12 mouse cellular contexts compared by ENCODE assay signal in genomic region chr1:54585971-54586555, GRCm38 (mm10). TPM values are rescaled to one million over a fixed set of nuclear protein-coding genes. Genes with fewer than 3 reads are reported as not detected.
DNase-seq lines count a peak whose midpoint lies in the region; ATAC-seq and TF ChIP-seq lines count a peak whose summit lies in the region.
"Had no signal": no experiment of that assay in that cellular context is flagged by ENCODE, and none has a peak within 500 bp of the region (broad histone marks: within the 10 kb centered on the region; RNA-seq: fewer than 3 reads in every experiment).

No protein-coding gene starts in this region.

- H3K4me1 ChIP-seq in midbrain, embryonic 12.5 days, result peaks cover 14% of the 10 kb centered on the region
- peaks cover 8% of the 10 kb centered on the region; the same call in 1 of the 2 replicates for H3K4me1 ChIP-seq in midbrain, embryonic 11.5 days (ENCODE audit: control insufficient read depth, insufficient read depth, low read length)
- H3K4me1 ChIP-seq in CH12.LX (ENCODE audit: control insufficient read depth in 1 of 2, insufficient read depth in 2 of 2), result peaks cover 10 to 31% of the 10 kb centered on the region in 2 experiments
- H3K4me1 ChIP-seq in forebrain, embryonic 12.5 days, result peaks cover 17% of the 10 kb centered on the region
- peaks cover 3% of the 10 kb centered on the region for H3K4me1 ChIP-seq in hindbrain, embryonic 16.5 days (ENCODE audit: control insufficient read depth, insufficient read depth, low read depth, low read length)
- H3K4me1 ChIP-seq: limb, embryonic 13.5 days had no signal

- no peak for DNase-seq in midbrain, embryonic 11.5 days (ENCODE audit: low spot score, missing footprints)
- DNase-seq in CH12.LX (ENCODE audit: extremely low read depth), result peak; percentile 53
- DNase-seq in gastrocnemius, postnatal 4 days (ENCODE audit: low spot score in 2 of 2), result no peak
- DNase-seq: cerebellum, adult 9-11 months; heart, postnatal 10 days; lung, adult 2 months had no signal

- dilution Hi-C loops in CH12.LX (cut with MboI; ENCODE audit: extremely low pct_ligation_motif_present, extremely low pct_unique_long_range_greater_than_20kb, low sequenced_read_pairs), result no loop called here

- H3K4me3 ChIP-seq in midbrain, embryonic 12.5 days, result no peak overlapping the region
- H3K4me3 ChIP-seq in midbrain, embryonic 11.5 days (ENCODE audit: low read depth, low read length), result no peak overlapping the region
- peak overlapping the region; percentile 21 to 28 (median 24) for H3K4me3 ChIP-seq in CH12.LX (replicated peaks in 1 of 3; ENCODE audit: low read depth in 2 of 3, low read length in 2 of 3, poor library complexity in 1 of 3)
- no peak overlapping the region for H3K4me3 ChIP-seq in forebrain, embryonic 12.5 days (replicated peaks)
- no peak overlapping the region for H3K4me3 ChIP-seq in hindbrain, embryonic 16.5 days (ENCODE audit: low read length)
- H3K4me3 ChIP-seq: heart, adult 2 months; limb, embryonic 13.5 days had no signal

- TF ChIP-seq CTCF in CH12.LX (conservative IDR thresholded peaks at IDR 0.05 in 1 of 2, IDR thresholded peaks at IDR 0.05 in 1 of 2; ENCODE audit: low read depth in 2 of 2, low read length in 2 of 2), result no peak

- H3K27ac ChIP-seq in midbrain, embryonic 12.5 days (replicated peaks), result no peak overlapping the region
- H3K27ac ChIP-seq in midbrain, embryonic 11.5 days (ENCODE audit: low read depth, low read length), result no peak overlapping the region
- H3K27ac ChIP-seq in CH12.LX (ENCODE audit: insufficient read depth, low read depth), result peak overlapping the region; percentile 94
- peak overlapping the region; percentile 42; the same call in 1 of the 2 replicates for H3K27ac ChIP-seq in forebrain, embryonic 12.5 days
- no peak overlapping the region for H3K27ac ChIP-seq in hindbrain, embryonic 16.5 days (ENCODE audit: low read depth, low read length)
- H3K27ac ChIP-seq: heart, adult 2 months; limb, embryonic 13.5 days had no signal

- 57% methylated on average over 5 of the region's 5 CpGs for WGBS in midbrain, embryonic 12.5 days
- 53% methylated on average over 5 of the region's 5 CpGs for WGBS in midbrain, embryonic 11.5 days
- 45% methylated on average over 5 of the region's 5 CpGs for WGBS in forebrain, embryonic 12.5 days
- 44% methylated on average over 5 of the region's 5 CpGs for WGBS in hindbrain, embryonic 16.5 days

- TF ChIP-seq POLR2A in CH12.LX (IDR thresholded peaks at IDR 0.05; ENCODE audit: low read depth, low read length), result no peak

- H3K9ac ChIP-seq in midbrain, embryonic 12.5 days (replicated peaks), result no peak overlapping the region
- no peak overlapping the region for H3K9ac ChIP-seq in midbrain, embryonic 11.5 days (ENCODE audit: low read length)
- peak overlapping the region; percentile 77 for H3K9ac ChIP-seq in CH12.LX (ENCODE audit: insufficient read depth, low read depth)
- H3K9ac ChIP-seq in forebrain, embryonic 12.5 days, result no peak overlapping the region
- H3K9ac ChIP-seq in hindbrain, embryonic 16.5 days (ENCODE audit: low read depth, low read length), result no peak overlapping the region
- H3K9ac ChIP-seq: limb, embryonic 13.5 days had no signal

- in situ Hi-C loops in CH12.LX (cut with MboI; ENCODE audit: low pct_ligation_motif_present, low pct_unique_long_range_greater_than_20kb, low sequenced_read_pairs), result no loop called here

- H3K4me2 ChIP-seq in midbrain, embryonic 12.5 days (replicated peaks), result 0 out of 2 replicates have a peak overlapping the region, but pooled peaks have one; percentile 27
- no peak overlapping the region for H3K4me2 ChIP-seq in midbrain, embryonic 11.5 days
- H3K4me2 ChIP-seq in CH12.LX (ENCODE audit: insufficient read depth, low read depth, poor library complexity, severe bottlenecking), result peak overlapping the region; percentile 99
- H3K4me2 ChIP-seq in forebrain, embryonic 12.5 days, result no peak overlapping the region
- no peak overlapping the region for H3K4me2 ChIP-seq in hindbrain, embryonic 16.5 days (ENCODE audit: low read length)
- H3K4me2 ChIP-seq: limb, embryonic 13.5 days had no signal

- TF ChIP-seq RAD21 in CH12.LX (IDR thresholded peaks at IDR 0.05; ENCODE audit: low read depth, low read length), result no peak

- H3K79me2 ChIP-seq in CH12.LX (replicated peaks; ENCODE audit: control insufficient read depth, extremely low read depth, insufficient read depth, poor library complexity, severe bottlenecking), result no peaks in the 10 kb centered on the region

- H3K9me3 ChIP-seq in midbrain, embryonic 12.5 days, result no peaks in the 10 kb centered on the region
- no peaks in the 10 kb centered on the region for H3K9me3 ChIP-seq in midbrain, embryonic 11.5 days (ENCODE audit: control insufficient read depth, low read length)
- no peaks in the 10 kb centered on the region for H3K9me3 ChIP-seq in CH12.LX (replicated peaks; ENCODE audit: low read length)
- no peaks in the 10 kb centered on the region for H3K9me3 ChIP-seq in forebrain, embryonic 12.5 days
- no peaks in the 10 kb centered on the region for H3K9me3 ChIP-seq in hindbrain, embryonic 16.5 days (ENCODE audit: control insufficient read depth, low read length)
- H3K9me3 ChIP-seq: limb, embryonic 13.5 days had no signal

- ATAC-seq in midbrain, embryonic 12.5 days (ENCODE audit: low FRiP score, low read depth), result no peak
- ATAC-seq in midbrain, embryonic 11.5 days (ENCODE audit: low FRiP score), result no peak
- no peak; the same call in 1 of the 2 replicates for ATAC-seq in forebrain, embryonic 12.5 days (ENCODE audit: low FRiP score)
- peak; percentile 14; the same call in 1 of the 2 replicates for ATAC-seq in neutrophil, adult 5-6 weeks (ENCODE audit: extremely low read depth, insufficient number of reproducible peaks, low FRiP score, poor library complexity, severe bottlenecking)
- ATAC-seq in hindbrain, embryonic 16.5 days, result no peak

- H3K27me3 ChIP-seq in midbrain, embryonic 12.5 days, result no peaks in the 10 kb centered on the region
- no peaks in the 10 kb centered on the region for H3K27me3 ChIP-seq in midbrain, embryonic 11.5 days (ENCODE audit: control insufficient read depth, insufficient read depth, low read length)
- no peaks in the 10 kb centered on the region for H3K27me3 ChIP-seq in CH12.LX (replicated peaks)
- no peaks in the 10 kb centered on the region for H3K27me3 ChIP-seq in forebrain, embryonic 12.5 days
- no peaks in the 10 kb centered on the region for H3K27me3 ChIP-seq in hindbrain, embryonic 16.5 days (replicated peaks; ENCODE audit: control insufficient read depth, insufficient read depth, low read length)
- H3K27me3 ChIP-seq: limb, embryonic 13.5 days had no signal

- no peaks in the 10 kb centered on the region for H3K36me3 ChIP-seq in midbrain, embryonic 12.5 days
- no peaks in the 10 kb centered on the region for H3K36me3 ChIP-seq in midbrain, embryonic 11.5 days (ENCODE audit: control insufficient read depth, insufficient read depth, low read length)
- no peaks in the 10 kb centered on the region for H3K36me3 ChIP-seq in CH12.LX (replicated peaks in 1 of 2; ENCODE audit: control insufficient read depth in 1 of 2, insufficient read depth in 1 of 2, low read length in 1 of 2)
- H3K36me3 ChIP-seq in forebrain, embryonic 12.5 days (replicated peaks), result no peaks in the 10 kb centered on the region
- no peaks in the 10 kb centered on the region for H3K36me3 ChIP-seq in hindbrain, embryonic 16.5 days (ENCODE audit: control insufficient read depth, insufficient read depth, low read length)
- H3K36me3 ChIP-seq: limb, embryonic 13.5 days had no signal

- TF ChIP-seq EP300 in CH12.LX (IDR thresholded peaks at IDR 0.05; ENCODE audit: low read length), result peak; percentile 94

TF ChIP-seq in CH12.LX, 34 proteins besides CTCF, POLR2A, EP300 and RAD21:
- TF ChIP-seq NELFE (IDR thresholded peaks at IDR 0.05; ENCODE audit: low read depth, low read length) (0 out of 2 replicates have a peak, but pooled peaks have one; percentile 24), RCOR1 (conservative IDR thresholded peaks at IDR 0.05; ENCODE audit: low read depth, low read length) (0 out of 2 replicates have a peak, but pooled peaks have one; percentile 60), IRF4 (IDR thresholded peaks at IDR 0.05; ENCODE audit: low read depth, low read length) (peak; percentile 98), CHD2 (IDR thresholded peaks at IDR 0.05; ENCODE audit: low read length) (peak; percentile 80; the same call in 1 of the 2 replicates), TCF12 (IDR thresholded peaks at IDR 0.05; ENCODE audit: low read depth, low read length) (0 out of 2 replicates have a peak, but pooled peaks have one; percentile 58), MEF2A (IDR thresholded peaks at IDR 0.05; ENCODE audit: borderline replicate concordance, low read depth, low read length) (0 out of 2 replicates have a peak, but pooled peaks have one; percentile 68), MAZ (IDR thresholded peaks at IDR 0.05; ENCODE audit: low read depth, low read length) (no peak), ETS1 (conservative IDR thresholded peaks at IDR 0.05; ENCODE audit: low read depth, low read length) (peak; percentile 54), HCFC1 (IDR thresholded peaks at IDR 0.05; ENCODE audit: low read depth, low read length) (no peak), ELF1 (IDR thresholded peaks at IDR 0.05; ENCODE audit: low read depth, low read length) (peak; percentile 18; the same call in 1 of the 2 replicates), SIN3A (IDR thresholded peaks at IDR 0.05; ENCODE audit: low read length) (0 out of 2 replicates have a peak, but pooled peaks have one; percentile 33), E2F4 (IDR thresholded peaks at IDR 0.05; ENCODE audit: insufficient replicate concordance, low read depth, low read length) (no peak), MAFK (IDR thresholded peaks at IDR 0.05; ENCODE audit: insufficient replicate concordance, low read length) (0 out of 2 replicates have a peak, but pooled peaks have one; percentile 12), BHLHE40 (IDR thresholded peaks at IDR 0.05; ENCODE audit: low read depth, low read length) (peak; percentile 27; the same call in 1 of the 2 replicates), CHD1 (IDR thresholded peaks at IDR 0.05; ENCODE audit: low read depth, low read length) (no peak), TBP (conservative IDR thresholded peaks at IDR 0.05; ENCODE audit: low read depth, low read length) (0 out of 2 replicates have a peak, but pooled peaks have one; percentile 18)

RNA-seq across cellular contexts. Expression of gene Pgap1, which starts 28.6 kb away (rescaled TPM):
- 17.1 and 23.8 TPM in 2 replicates for polyA plus RNA-seq in midbrain, embryonic 12.5 days (2016; fragmentation: Nextera tagmentation; extraction: Ambion mirVana)
- polyA plus RNA-seq in midbrain, embryonic 11.5 days (2014; fragmentation: Nextera tagmentation; extraction: Ambion mirVana), result 13.7 and 17.6 TPM in 2 replicates
- total RNA-seq in CH12.LX (2012; rRNA removed) (3.2 and 6.3 TPM in 2 replicates), CH12.LX (2014; rRNA removed) (3.4 and 4.0 TPM in 2 replicates)
- 2.2 and 2.3 TPM in 2 replicates for polyA plus RNA-seq in CH12.LX (2012; ENCODE audit: insufficient read length, low read depth)
- 30.0 and 32.1 TPM in 2 replicates for polyA plus RNA-seq in forebrain, embryonic 12.5 days (2016; fragmentation: Nextera tagmentation; extraction: Ambion mirVana)
- 156 and 159 TPM in 2 replicates for total RNA-seq in neutrophil, adult 5-6 weeks (2017)
- 20.7 and 21.0 TPM in 2 replicates for polyA plus RNA-seq in hindbrain, embryonic 16.5 days (2015; fragmentation: Nextera tagmentation; extraction: Ambion mirVana)
- 1 to 10 TPM; 8.6 to 9.0 TPM for total RNA-seq in gastrocnemius, postnatal 4 days (2021)

Comparison
In these comparisons a context has a peak if more than half of its experiments do, and no peak if none do; other contexts are left out.
1. H3K4me2 ChIP-seq: peak in midbrain, embryonic 12.5 days (single experiment) and CH12.LX (single experiment); none in midbrain, embryonic 11.5 days (single experiment), forebrain, embryonic 12.5 days (single experiment) and hindbrain, embryonic 16.5 days (single experiment).
2. H3K27ac ChIP-seq: peak in CH12.LX (single experiment) and forebrain, embryonic 12.5 days (single experiment); none in midbrain, embryonic 12.5 days (single experiment), midbrain, embryonic 11.5 days (single experiment) and hindbrain, embryonic 16.5 days (single experiment).
3. H3K4me3 ChIP-seq: peak in CH12.LX (3 of 3); none in midbrain, embryonic 12.5 days (single experiment), midbrain, embryonic 11.5 days (single experiment), forebrain, embryonic 12.5 days (single experiment) and hindbrain, embryonic 16.5 days (single experiment).